Mouse (Mus musculus) naive thymus-derived CD4-positive, alpha-beta T cell, adult 2 months (primary cell): ENCODE measurements around the gene Olfr588-ps1.
"Not testable (repeated sequence)": the region's sequence is repeated elsewhere in the genome, so short reads cannot be mapped to it uniquely, and the experiment has no call there.

Experiments
- DNase-seq: peaks from one replicate; pipeline ENCODE4 v3.0.0-alpha.2; 2011; ENCODE audit warnings: low read depth

Olfr588-ps1 gene

GRCm38 (mm10) chr7:103140579-103140978, at the start of gene Olfr588-ps1:
TSS of gene Olfr588-ps1 (plus strand) at chr7:103140879.
- DNase-seq, result no peak

- DNase-seq, result no peak
Measured at GRCm38 (mm10) chr7:103097420-103097819, 43.3 kb upstream of the Olfr588-ps1 start, which contains the start of gene Olfr585. TSS of gene Olfr585 (plus strand) at chr7:103097720.

- no peak for DNase-seq
Measured at GRCm38 (mm10) chr7:103119406-103119805, 21.3 kb upstream of the Olfr588-ps1 start.

- DNase-seq, result no peak
Measured at GRCm38 (mm10) chr7:103125538-103125937, 15.1 kb upstream of the Olfr588-ps1 start, which contains the start of gene Olfr586. TSS of gene Olfr586 (minus strand) at chr7:103125638.

GRCm38 (mm10) chr7:103156256-103156655, 15.6 kb downstream of the Olfr588-ps1 start, which contains the start of gene Olfr589:
TSS of gene Olfr589 (minus strand) at chr7:103156356.
- no peak for DNase-seq

GRCm38 (mm10) chr7:103169697-103170096, 29.0 kb downstream of the Olfr588-ps1 start:
- DNase-seq, result no peak

- DNase-seq, result no peak
Measured at GRCm38 (mm10) chr7:103178240-103178639, 37.6 kb downstream of the Olfr588-ps1 start, which contains the start of gene Olfr591. TSS of gene Olfr591 (minus strand) at chr7:103178340.

DNA sequence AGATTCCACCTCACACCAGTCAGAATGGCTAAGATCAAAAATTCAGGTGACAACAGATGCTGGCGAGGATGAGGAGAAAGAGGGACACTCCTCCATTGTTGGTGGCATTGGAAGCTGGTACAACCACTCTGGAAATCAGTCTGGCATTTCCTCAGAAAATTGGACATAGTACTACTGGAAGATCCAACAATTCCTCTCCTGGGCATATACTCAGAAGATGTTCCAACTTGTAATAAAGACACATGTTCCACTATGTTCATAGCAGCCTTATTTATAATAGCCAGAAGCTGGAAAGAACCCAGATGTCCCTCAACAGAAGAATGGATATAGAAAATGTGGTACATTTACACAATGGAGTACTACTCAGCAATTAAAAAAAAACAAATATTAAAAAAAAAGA, 43.8 kb downstream of the Olfr588-ps1 start, which contains the start of gene Olfr592:
TSS of gene Olfr592 (plus strand) at position 301 of the 400 bp plus-strand sequence.
- not testable (repeated sequence) for DNase-seq
